Mouse (Mus musculus) kidney, adult 18-20 months (tissue): Measurements from ENCODE around the gene Mvk.

Experiments
- DNase-seq: peaks from one replicate; pipeline ENCODE4 v3.0.0; 2021

Mvk gene

GRCm38 (mm10) chr5:114461238-114461637 lies 17.2 kb downstream of the Mvk start:
- peak; percentile 82 for DNase-seq

DNA sequence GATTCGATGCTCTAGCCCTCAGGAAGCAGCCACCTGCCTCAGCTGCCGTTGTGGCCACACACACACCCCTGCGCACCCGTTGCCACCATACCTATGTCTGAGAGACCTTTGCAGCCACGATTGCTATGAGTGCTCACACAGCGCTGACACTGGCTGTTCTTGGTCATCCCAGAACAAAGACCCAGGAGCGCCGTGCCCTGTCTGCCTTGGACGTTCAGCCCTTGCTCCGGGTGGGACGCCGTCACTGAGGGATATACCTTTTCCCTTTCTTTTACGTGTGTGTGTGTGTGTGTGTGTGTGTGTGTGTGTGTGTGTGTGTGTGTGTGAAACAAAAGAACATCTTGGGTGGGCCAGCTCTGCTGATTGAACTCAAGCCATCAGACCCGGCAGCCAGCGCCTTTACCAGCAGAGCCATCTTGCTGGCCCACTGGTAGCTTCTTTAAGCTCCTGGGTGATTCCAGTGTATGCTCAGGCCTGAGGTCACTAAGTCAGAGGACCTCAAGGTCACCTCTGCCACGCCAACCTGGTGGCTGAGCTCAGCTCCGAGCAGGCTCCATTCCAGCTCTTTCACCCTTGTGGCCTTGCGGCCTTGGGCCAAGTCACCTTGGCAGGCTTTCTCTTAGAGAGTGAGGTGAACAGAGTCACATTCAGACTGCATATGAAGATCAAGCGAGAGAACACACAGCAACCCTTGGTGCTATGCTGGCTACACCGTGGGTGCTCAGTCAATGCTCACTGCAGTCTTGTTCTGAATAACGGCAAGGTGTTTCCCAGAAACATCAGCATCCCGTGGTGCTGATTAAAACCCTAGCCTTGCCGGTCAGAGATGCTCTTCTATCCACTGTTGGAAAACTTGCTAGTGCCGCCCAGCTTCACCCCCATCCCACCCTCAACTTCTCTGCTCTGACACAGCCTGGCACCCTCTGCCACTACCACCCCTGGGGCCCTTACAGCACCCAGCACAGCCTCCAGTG lies 18.3 kb downstream of the Mvk start:
- peak; percentile 72 for DNase-seq

GRCm38 (mm10) chr5:114464561-114464960 lies 20.5 kb downstream of the Mvk start:
- DNase-seq, result no peak

DNA sequence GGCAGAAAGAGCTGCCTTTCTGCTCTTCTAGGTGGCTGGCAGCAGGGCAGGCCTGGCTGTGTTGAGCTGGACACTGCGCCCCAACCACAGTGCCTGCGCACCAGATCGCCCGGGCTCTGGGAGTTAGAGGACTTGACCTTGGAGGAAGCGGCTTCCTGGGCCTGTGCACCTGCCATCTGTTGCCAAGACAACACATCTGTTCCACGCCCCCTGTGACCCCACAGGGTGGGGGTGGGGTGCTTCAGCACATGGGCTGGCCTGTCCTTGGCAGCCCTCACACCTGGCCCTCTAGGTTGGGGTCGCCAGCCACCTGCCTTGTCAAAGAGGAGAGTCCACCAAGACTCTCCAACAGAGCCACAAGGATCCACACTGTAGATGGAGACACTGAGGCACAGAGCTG lies 21.6 kb downstream of the Mvk start:
- DNase-seq, result peak; percentile 25

- no peak for DNase-seq
These were observed 22.9 kb downstream of the Mvk start for GRCm38 (mm10) chr5:114467019-114467418.

GRCm38 (mm10) chr5:114467430-114467829 lies 23.4 kb downstream of the Mvk start:
- DNase-seq, result peak; percentile 55

GRCm38 (mm10) chr5:114468007-114468406 lies 23.9 kb downstream of the Mvk start:
- no peak for DNase-seq

GRCm38 (mm10) chr5:114470359-114470758 lies 26.3 kb downstream of the Mvk start:
- no peak for DNase-seq

DNA sequence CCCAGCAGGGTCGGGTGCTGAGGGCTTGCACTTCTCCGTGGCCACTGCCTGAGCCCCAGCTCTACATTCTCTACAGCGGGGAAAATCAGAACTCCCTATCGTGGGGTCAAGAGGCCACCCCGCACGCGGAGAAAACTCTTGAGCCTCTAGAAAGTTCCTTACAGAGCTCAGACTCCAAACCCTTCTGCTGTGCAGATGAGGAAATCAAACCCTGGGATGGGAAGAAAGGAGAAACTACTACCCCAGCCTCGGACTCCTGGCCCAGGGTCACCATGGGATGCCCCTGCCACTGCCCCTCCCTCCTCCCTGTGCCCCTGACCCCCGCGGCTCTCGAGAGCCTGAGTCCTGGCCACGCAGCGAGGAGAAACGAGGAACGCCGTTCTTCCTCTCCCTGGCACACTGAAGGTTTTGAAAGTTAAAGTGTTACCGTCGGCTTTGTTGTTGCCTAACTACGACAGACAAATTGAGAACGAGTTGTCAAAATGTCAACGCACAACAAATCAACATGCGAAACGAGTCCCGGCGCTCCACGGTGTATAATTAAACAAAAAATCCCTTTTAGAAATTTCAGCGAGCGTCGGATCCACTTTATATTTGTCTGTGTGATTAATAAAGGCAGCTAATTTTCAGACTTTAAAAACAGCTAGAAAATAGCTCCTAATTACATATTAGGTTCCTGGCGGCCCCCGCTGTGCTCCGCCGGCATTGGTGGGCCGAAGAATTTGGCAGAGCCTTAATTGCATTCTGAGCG lies 30.8 kb downstream of the Mvk start:
- DNase-seq, result peak; percentile 39

DNA sequence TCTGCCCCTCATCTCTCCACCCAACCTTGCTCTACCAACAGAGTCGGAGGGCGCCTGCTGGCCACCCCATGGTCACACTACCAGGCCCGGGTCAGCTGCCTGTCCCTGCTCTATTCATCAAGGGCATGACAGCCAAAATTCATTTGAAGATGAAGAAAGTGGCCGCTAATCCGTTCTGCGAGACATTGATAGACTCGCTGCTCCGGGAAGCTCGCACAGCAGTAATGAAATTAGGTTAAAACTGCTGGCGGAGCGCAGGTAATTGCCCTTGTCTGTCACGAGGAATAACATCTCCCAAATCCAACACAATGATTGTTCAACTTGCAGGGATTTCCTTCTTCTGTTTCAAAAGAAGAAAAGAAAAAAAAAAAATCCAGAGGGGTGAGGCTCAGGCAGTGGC lies 34.2 kb downstream of the Mvk start:
- no peak for DNase-seq

DNA sequence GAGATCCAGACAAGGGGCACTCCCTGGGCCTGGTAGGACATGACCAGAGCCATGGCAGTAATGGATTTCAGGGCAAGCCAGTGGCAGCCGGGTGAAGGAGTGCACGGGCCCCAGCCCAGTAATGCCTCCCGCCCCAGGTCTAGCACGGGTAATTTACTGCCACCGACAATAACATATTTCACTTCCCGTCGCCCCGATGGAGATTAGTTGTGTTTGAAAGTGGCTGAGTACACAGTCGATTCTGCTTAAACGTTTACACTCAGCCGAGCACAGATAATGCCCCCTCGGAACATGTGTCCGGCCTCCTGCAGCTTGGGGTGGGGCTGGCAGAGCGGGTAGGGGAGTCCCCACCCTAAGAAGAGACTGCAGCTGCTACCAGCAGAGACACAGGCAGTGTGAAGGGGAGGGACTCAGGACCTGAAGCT lies 38.5 kb downstream of the Mvk start:
- no peak for DNase-seq

- DNase-seq, result no peak
These were observed 41.6 kb downstream of the Mvk start for GRCm38 (mm10) chr5:114485685-114486084.

GRCm38 (mm10) chr5:114489570-114489969 lies 45.5 kb downstream of the Mvk start:
- DNase-seq, result no peak

- no peak for DNase-seq
These were observed 46.2 kb downstream of the Mvk start for GRCm38 (mm10) chr5:114490241-114490640.

- DNase-seq, result no peak
These were observed 50.7 kb downstream of the Mvk start for GRCm38 (mm10) chr5:114494761-114495160.

- no peak for DNase-seq
These were observed 57.2 kb downstream of the Mvk start for GRCm38 (mm10) chr5:114501252-114501651.

GRCm38 (mm10) chr5:114504826-114505225 lies 60.8 kb downstream of the Mvk start:
- DNase-seq, result no peak

GRCm38 (mm10) chr5:114505260-114506085 lies 61.4 kb downstream of the Mvk start:
- no peak for DNase-seq

DNA sequence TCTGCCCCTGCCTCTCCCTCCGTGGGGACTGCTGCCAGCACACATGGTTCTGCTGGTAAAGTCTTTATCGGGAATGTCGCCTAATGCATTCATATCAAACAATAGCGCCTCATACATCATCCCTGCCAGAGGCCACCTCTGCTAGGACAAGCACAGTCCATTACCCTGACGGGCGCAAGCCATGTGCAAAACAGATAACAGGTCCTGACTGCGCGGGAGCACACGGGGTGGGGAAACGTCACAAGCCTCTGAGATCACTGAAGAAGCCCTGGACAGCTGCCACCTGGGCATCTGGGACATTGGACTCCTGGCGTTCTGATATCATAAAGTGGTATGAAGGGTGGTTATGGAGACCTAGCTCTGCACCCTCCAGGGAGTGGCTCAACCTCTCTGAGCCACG lies 63.3 kb downstream of the Mvk start:
- no peak for DNase-seq

DNA sequence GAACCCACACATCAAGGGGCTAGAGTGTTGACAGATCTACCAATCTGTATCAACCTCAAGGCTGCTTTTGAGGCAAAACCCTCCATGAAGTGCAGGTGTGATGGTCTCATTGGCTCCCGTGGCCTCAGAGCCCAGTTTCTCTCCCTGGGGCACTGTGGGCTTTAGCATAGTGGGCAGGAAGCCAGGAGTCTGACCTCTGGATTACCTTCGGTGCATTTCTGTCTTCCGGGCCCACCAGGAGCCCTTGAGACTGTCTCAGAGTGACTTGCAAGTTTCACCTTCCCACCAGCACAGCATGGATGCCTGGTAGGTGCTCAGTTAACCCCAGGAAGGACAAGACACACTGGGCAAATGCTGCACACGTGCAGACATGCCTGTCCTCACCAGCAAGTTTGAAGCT lies 63.9 kb downstream of the Mvk start:
- no peak for DNase-seq

DNA sequence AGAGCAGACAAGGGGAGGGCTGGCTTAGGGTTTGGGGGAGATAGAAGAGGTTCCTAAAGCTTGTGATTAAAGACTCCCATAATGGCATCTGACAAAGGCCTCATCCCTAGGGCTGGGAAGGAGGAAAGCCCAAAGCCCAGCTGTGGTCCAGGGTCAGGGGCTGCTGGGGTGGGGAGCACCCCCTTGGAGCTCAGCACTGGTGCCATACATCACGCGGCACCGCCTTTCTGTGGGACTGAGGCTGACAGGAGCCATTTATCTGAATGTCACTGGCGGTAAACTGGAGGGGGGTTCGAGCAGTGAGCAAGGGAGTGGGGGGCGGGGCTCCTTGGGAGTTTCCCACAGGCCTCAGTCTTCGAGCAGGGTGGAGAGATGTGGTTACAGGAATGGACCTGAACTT lies 65.4 kb downstream of the Mvk start:
- no peak for DNase-seq
